Mouse (Mus musculus): Measurements from ENCODE around the gene Btla. TPM values are rescaled to one million over a fixed set of nuclear protein-coding genes. Genes with fewer than 3 reads are reported as not detected.

The Btla gene
- polyA plus RNA-seq, 1 experiment from 2014 or later, result 0.14 TPM

GRCm38 (mm10) chr16:45231296-45231695, 7.2 kb downstream of the Btla start:
- Histone ChIP-seq H3K4me1 (replicated peaks; ENCODE audit: insufficient read depth, low read length) (no peaks in the 10 kb centered on the region), H3K36me3 (ENCODE audit: insufficient read depth, low read length) (no peaks in the 10 kb centered on the region), H3K27me3 (ENCODE audit: insufficient read depth, low read length) (no peaks in the 10 kb centered on the region), H3K27ac (no peak overlapping the region), H3K9me3 (replicated peaks; ENCODE audit: low read length) (no peaks in the 10 kb centered on the region), H3K9ac (ENCODE audit: low read depth, low read length) (no peak overlapping the region), H3K4me3 (replicated peaks; ENCODE audit: low read depth, low read length) (no peak overlapping the region), H3K4me2 (ENCODE audit: low read length) (no peak overlapping the region)
- WGBS, result 78% methylated on average over 1 of the region's 1 CpGs
- DNase-seq (ENCODE audit: low spot score) (no peak), ATAC-seq (replicated peaks; ENCODE audit: low FRiP score, low read depth) (no peak)
- no peak for TF ChIP-seq CTCF (IDR thresholded peaks at IDR 0.05; ENCODE audit: low read depth)

- no peaks in the 10 kb centered on the region for H3K9me3 ChIP-seq (replicated peaks; ENCODE audit: low read length)
- no peak overlapping the region for H3K4me2 ChIP-seq (ENCODE audit: low read length)
- ATAC-seq (replicated peaks; ENCODE audit: low FRiP score, low read depth) (no peak), DNase-seq (ENCODE audit: low spot score) (no peak)
- no peak for TF ChIP-seq CTCF (IDR thresholded peaks at IDR 0.05; ENCODE audit: low read depth)
- no peaks in the 10 kb centered on the region for H3K27me3 ChIP-seq (ENCODE audit: insufficient read depth, low read length)
- 79% methylated on average over 3 of the region's 3 CpGs for WGBS
- H3K4me3 ChIP-seq (replicated peaks; ENCODE audit: low read depth, low read length), result no peak overlapping the region
- H3K9ac ChIP-seq (ENCODE audit: low read depth, low read length), result no peak overlapping the region
- H3K4me1 ChIP-seq (replicated peaks; ENCODE audit: insufficient read depth, low read length), result no peaks in the 10 kb centered on the region
- H3K27ac ChIP-seq, result no peak overlapping the region
- H3K36me3 ChIP-seq (ENCODE audit: insufficient read depth, low read length), result no peaks in the 10 kb centered on the region
Measured at GRCm38 (mm10) chr16:45233007-45233406, 8.9 kb downstream of the Btla start.

GRCm38 (mm10) chr16:45242700-45243099, 18.6 kb downstream of the Btla start:
- Histone ChIP-seq H3K27me3 (ENCODE audit: insufficient read depth, low read length) (no peaks in the 10 kb centered on the region), H3K4me3 (replicated peaks; ENCODE audit: low read depth, low read length) (no peak overlapping the region), H3K36me3 (ENCODE audit: insufficient read depth, low read length) (no peaks in the 10 kb centered on the region), H3K4me1 (replicated peaks; ENCODE audit: insufficient read depth, low read length) (no peaks in the 10 kb centered on the region), H3K9ac (ENCODE audit: low read depth, low read length) (no peak overlapping the region), H3K4me2 (ENCODE audit: low read length) (no peak overlapping the region), H3K9me3 (replicated peaks; ENCODE audit: low read length) (no peaks in the 10 kb centered on the region), H3K27ac (no peak overlapping the region)
- 94% methylated on average over 1 of the region's 1 CpGs for WGBS
- TF ChIP-seq CTCF (IDR thresholded peaks at IDR 0.05; ENCODE audit: low read depth), result no peak
- DNase-seq (ENCODE audit: low spot score) (no peak), ATAC-seq (replicated peaks; ENCODE audit: low FRiP score, low read depth) (no peak)

GRCm38 (mm10) chr16:45244930-45245472, 20.9 kb downstream of the Btla start:
- Histone ChIP-seq H3K4me2 (ENCODE audit: low read length) (no peak overlapping the region), H3K36me3 (ENCODE audit: insufficient read depth, low read length) (no peaks in the 10 kb centered on the region), H3K27me3 (ENCODE audit: insufficient read depth, low read length) (no peaks in the 10 kb centered on the region), H3K4me3 (replicated peaks; ENCODE audit: low read depth, low read length) (no peak overlapping the region), H3K9ac (ENCODE audit: low read depth, low read length) (no peak overlapping the region), H3K9me3 (replicated peaks; ENCODE audit: low read length) (no peaks in the 10 kb centered on the region), H3K4me1 (replicated peaks; ENCODE audit: insufficient read depth, low read length) (no peaks in the 10 kb centered on the region), H3K27ac (no peak overlapping the region)
- 70% methylated on average over 3 of the region's 3 CpGs for WGBS
- ATAC-seq (replicated peaks; ENCODE audit: low FRiP score, low read depth) (no peak), DNase-seq (ENCODE audit: low spot score) (no peak)
- TF ChIP-seq CTCF (IDR thresholded peaks at IDR 0.05; ENCODE audit: low read depth), result no peak

- Histone ChIP-seq H3K9ac (ENCODE audit: low read depth, low read length) (no peak overlapping the region), H3K4me3 (replicated peaks; ENCODE audit: low read depth, low read length) (no peak overlapping the region), H3K4me1 (replicated peaks; ENCODE audit: insufficient read depth, low read length) (no peaks in the 10 kb centered on the region), H3K9me3 (replicated peaks; ENCODE audit: low read length) (no peaks in the 10 kb centered on the region), H3K27ac (no peak overlapping the region), H3K27me3 (ENCODE audit: insufficient read depth, low read length) (no peaks in the 10 kb centered on the region), H3K4me2 (ENCODE audit: low read length) (no peak overlapping the region), H3K36me3 (ENCODE audit: insufficient read depth, low read length) (no peaks in the 10 kb centered on the region)
- WGBS, result 46% methylated on average over 2 of the region's 2 CpGs
- DNase-seq (ENCODE audit: low spot score), result peak; percentile 40
- no peak for TF ChIP-seq CTCF (IDR thresholded peaks at IDR 0.05; ENCODE audit: low read depth)
- ATAC-seq (replicated peaks; ENCODE audit: low FRiP score, low read depth), result no peak
Measured at GRCm38 (mm10) chr16:45249761-45250160, 25.6 kb downstream of the Btla start.

GRCm38 (mm10) chr16:45250317-45250716, 26.2 kb downstream of the Btla start:
- TF ChIP-seq CTCF (IDR thresholded peaks at IDR 0.05; ENCODE audit: low read depth), result no peak
- Histone ChIP-seq H3K4me1 (replicated peaks; ENCODE audit: insufficient read depth, low read length) (no peaks in the 10 kb centered on the region), H3K27ac (no peak overlapping the region), H3K27me3 (ENCODE audit: insufficient read depth, low read length) (no peaks in the 10 kb centered on the region), H3K9ac (ENCODE audit: low read depth, low read length) (no peak overlapping the region), H3K36me3 (ENCODE audit: insufficient read depth, low read length) (no peaks in the 10 kb centered on the region), H3K9me3 (replicated peaks; ENCODE audit: low read length) (no peaks in the 10 kb centered on the region), H3K4me2 (ENCODE audit: low read length) (no peak overlapping the region), H3K4me3 (replicated peaks; ENCODE audit: low read depth, low read length) (no peak overlapping the region)
- ATAC-seq (replicated peaks; ENCODE audit: low FRiP score, low read depth) (no peak), DNase-seq (ENCODE audit: low spot score) (no peak)

- Histone ChIP-seq H3K36me3 (ENCODE audit: insufficient read depth, low read length) (no peaks in the 10 kb centered on the region), H3K27me3 (ENCODE audit: insufficient read depth, low read length) (no peaks in the 10 kb centered on the region), H3K9me3 (replicated peaks; ENCODE audit: low read length) (no peaks in the 10 kb centered on the region), H3K27ac (no peak overlapping the region), H3K4me2 (ENCODE audit: low read length) (no peak overlapping the region), H3K4me1 (replicated peaks; ENCODE audit: insufficient read depth, low read length) (no peaks in the 10 kb centered on the region), H3K4me3 (replicated peaks; ENCODE audit: low read depth, low read length) (no peak overlapping the region), H3K9ac (ENCODE audit: low read depth, low read length) (no peak overlapping the region)
- no peak for TF ChIP-seq CTCF (IDR thresholded peaks at IDR 0.05; ENCODE audit: low read depth)
- DNase-seq (ENCODE audit: low spot score) (no peak), ATAC-seq (replicated peaks; ENCODE audit: low FRiP score, low read depth) (no peak)
- WGBS, result 80% methylated on average over 6 of the region's 6 CpGs
Measured at GRCm38 (mm10) chr16:45251773-45252413, 27.8 kb downstream of the Btla start.

All from kidney, postnatal 0 days (tissue).